In genomic region chr5:120605241-120605661, GRCm38 (mm10) we compare ENCODE assay signal across 8 mouse cellular contexts. TPM values are rescaled to one million over a fixed set of nuclear protein-coding genes. Genes with fewer than 3 reads are reported as not detected.
DNase-seq lines count a peak whose midpoint lies in the region; ATAC-seq and TF ChIP-seq lines count a peak whose summit lies in the region.

No protein-coding gene starts in this region.

- DNase-seq in lung, embryonic 14.5 days = no peak
- DNase-seq in lung, adult 18-20 months = no peak
- DNase-seq in hindbrain, postnatal 0 days (ENCODE audit: low spot score) = no peak
- no peak for DNase-seq in B cell, adult 2 months
- DNase-seq in layer of hippocampus, adult 9-10 months (ENCODE audit: low spot score) = no peak
- no peak for DNase-seq in lung, postnatal 36 days

- H3K9me3 ChIP-seq in lung, embryonic 14.5 days (ENCODE audit: low read depth, low read length) = no peaks in the 10 kb centered on the region
- H3K9me3 ChIP-seq in hindbrain, postnatal 0 days (ENCODE audit: low read length) = no peaks in the 10 kb centered on the region
- H3K9me3 ChIP-seq in neural tube, embryonic 14.5 days (ENCODE audit: control insufficient read depth, low read length) = no peaks in the 10 kb centered on the region

- H3K27me3 ChIP-seq in lung, embryonic 14.5 days (ENCODE audit: insufficient read depth, low read length) = no peaks in the 10 kb centered on the region
- H3K27me3 ChIP-seq in hindbrain, postnatal 0 days (ENCODE audit: insufficient read depth, low read length) = no peaks in the 10 kb centered on the region
- no peaks in the 10 kb centered on the region for H3K27me3 ChIP-seq in neural tube, embryonic 14.5 days (ENCODE audit: control insufficient read depth, insufficient read depth, low read length)

- H3K9ac ChIP-seq in lung, embryonic 14.5 days = peak overlapping the region; percentile 41
- H3K9ac ChIP-seq in hindbrain, postnatal 0 days (replicated peaks; ENCODE audit: low read length) = peak overlapping the region; percentile 49
- peak overlapping the region; percentile 39; the same call in 1 of the 2 replicates for H3K9ac ChIP-seq in neural tube, embryonic 14.5 days (replicated peaks; ENCODE audit: low read depth, low read length)

- H3K4me1 ChIP-seq in lung, embryonic 14.5 days (ENCODE audit: insufficient read depth) = no peaks in the 10 kb centered on the region
- H3K4me1 ChIP-seq in cortical plate, adult 2 months (ENCODE audit: control insufficient read depth, insufficient read depth, low read length) = no peaks in the 10 kb centered on the region
- peaks cover 8% of the 10 kb centered on the region; the same call in 1 of the 2 replicates for H3K4me1 ChIP-seq in hindbrain, postnatal 0 days (ENCODE audit: insufficient read depth, low read length)
- peaks cover 7% of the 10 kb centered on the region; the same call in 1 of the 2 replicates for H3K4me1 ChIP-seq in neural tube, embryonic 14.5 days (ENCODE audit: control insufficient read depth, insufficient read depth, low read length)

- peak overlapping the region; percentile 28 for H3K4me3 ChIP-seq in lung, embryonic 14.5 days (ENCODE audit: low read depth, low read length)
- H3K4me3 ChIP-seq in cortical plate, adult 2 months (ENCODE audit: insufficient read depth, low read length) = peak overlapping the region; percentile 34
- peak overlapping the region; percentile 35 for H3K4me3 ChIP-seq in hindbrain, postnatal 0 days (ENCODE audit: low read length)
- H3K4me3 ChIP-seq in neural tube, embryonic 14.5 days (ENCODE audit: low read depth, low read length) = peak overlapping the region; percentile 26

- peak; percentile 39; the same call in 1 of the 2 replicates for ATAC-seq in lung, embryonic 14.5 days (ENCODE audit: insufficient read depth)
- peak; percentile 65 for ATAC-seq in hindbrain, postnatal 0 days
- peak; percentile 44 for ATAC-seq in neural tube, embryonic 14.5 days (ENCODE audit: low read depth)

- TF ChIP-seq POLR2A in cortical plate, adult 2 months (IDR thresholded peaks at IDR 0.05; ENCODE audit: extremely low read depth, insufficient read depth, low read length) = no peak

- TF ChIP-seq CTCF in lung, embryonic 14.5 days (IDR thresholded peaks at IDR 0.05; ENCODE audit: low read depth) = no peak
- no peak for TF ChIP-seq CTCF in cortical plate, adult 2 months (IDR thresholded peaks at IDR 0.05; ENCODE audit: extremely low read depth, insufficient read depth, low read length)
- no peak for TF ChIP-seq CTCF in hindbrain, postnatal 0 days (IDR thresholded peaks at IDR 0.05; ENCODE audit: low read depth)

- WGBS in lung, embryonic 14.5 days = 3% methylated on average over 10 of the region's 10 CpGs
- WGBS in hindbrain, postnatal 0 days = under 1% methylated on average over 10 of the region's 10 CpGs
- WGBS in neural tube, embryonic 14.5 days = 4% methylated on average over 10 of the region's 10 CpGs

- H3K4me2 ChIP-seq in lung, embryonic 14.5 days = peak overlapping the region; percentile 68
- peak overlapping the region; percentile 63 for H3K4me2 ChIP-seq in hindbrain, postnatal 0 days (ENCODE audit: low read depth, low read length)
- H3K4me2 ChIP-seq in neural tube, embryonic 14.5 days (ENCODE audit: low read depth, low read length) = peak overlapping the region; percentile 58

- H3K27ac ChIP-seq in lung, embryonic 14.5 days (ENCODE audit: low read depth) = no peak overlapping the region
- no peak overlapping the region for H3K27ac ChIP-seq in cortical plate, adult 2 months (ENCODE audit: insufficient read depth, low read length)
- H3K27ac ChIP-seq in hindbrain, postnatal 0 days = peak overlapping the region; percentile 77
- peak overlapping the region; percentile 64 for H3K27ac ChIP-seq in neural tube, embryonic 14.5 days (ENCODE audit: low read depth, low read length)

- H3K36me3 ChIP-seq in lung, embryonic 14.5 days (ENCODE audit: insufficient read depth) = no peaks in the 10 kb centered on the region
- no peaks in the 10 kb centered on the region; the same call in 1 of the 2 replicates for H3K36me3 ChIP-seq in hindbrain, postnatal 0 days (ENCODE audit: insufficient read depth, low read length)
- H3K36me3 ChIP-seq in neural tube, embryonic 14.5 days (ENCODE audit: control insufficient read depth, insufficient read depth, low read length) = no peaks in the 10 kb centered on the region

RNA-seq across cellular contexts. Expression of gene Rita1, which starts 7.1 kb away (rescaled TPM):
- polyA plus RNA-seq in lung, embryonic 14.5 days (2014; fragmentation: Nextera tagmentation; extraction: Ambion mirVana) = 7.2 and 9.5 TPM in 2 replicates
- polyA plus RNA-seq in cortical plate, adult 2 months (2012; rRNA removed) = 39.6 and 40.8 TPM in 2 replicates
- 38.0 and 38.6 TPM in 2 replicates for total RNA-seq in hindbrain, postnatal 0 days (2014; rRNA removed)
- polyA plus RNA-seq in hindbrain, postnatal 0 days (2015; fragmentation: Nextera tagmentation; extraction: Ambion mirVana) = 30.1 and 30.4 TPM in 2 replicates
- 21.6 and 26.5 TPM in 2 replicates for polyA plus RNA-seq in neural tube, embryonic 14.5 days (2014; fragmentation: Nextera tagmentation; extraction: Ambion mirVana)

RNA-seq across cellular contexts. Expression of gene Ddx54, which starts 7.3 kb away (rescaled TPM):
- polyA plus RNA-seq in lung, embryonic 14.5 days (2014; fragmentation: Nextera tagmentation; extraction: Ambion mirVana) = 31.5 and 37.2 TPM in 2 replicates
- 30.3 and 31.0 TPM in 2 replicates for polyA plus RNA-seq in cortical plate, adult 2 months (2012; rRNA removed)
- total RNA-seq in hindbrain, postnatal 0 days (2014; rRNA removed) = 37.3 and 40.1 TPM in 2 replicates
- 30.8 and 31.9 TPM in 2 replicates for polyA plus RNA-seq in hindbrain, postnatal 0 days (2015; fragmentation: Nextera tagmentation; extraction: Ambion mirVana)
- 23.2 and 27.7 TPM in 2 replicates for polyA plus RNA-seq in neural tube, embryonic 14.5 days (2014; fragmentation: Nextera tagmentation; extraction: Ambion mirVana)

RNA-seq across cellular contexts. Expression of gene Iqcd, which starts 16.4 kb away (rescaled TPM):
- polyA plus RNA-seq in lung, embryonic 14.5 days (2014; fragmentation: Nextera tagmentation; extraction: Ambion mirVana) = 0.35 and 0.37 TPM in 2 replicates
- polyA plus RNA-seq in cortical plate, adult 2 months (2012; rRNA removed) = 1.5 and 2.5 TPM in 2 replicates
- total RNA-seq in hindbrain, postnatal 0 days (2014; rRNA removed) = 0.63 and 1.9 TPM in 2 replicates
- 1.8 and 2.0 TPM in 2 replicates for polyA plus RNA-seq in hindbrain, postnatal 0 days (2015; fragmentation: Nextera tagmentation; extraction: Ambion mirVana)
- 0.62 and 1.3 TPM in 2 replicates for polyA plus RNA-seq in neural tube, embryonic 14.5 days (2014; fragmentation: Nextera tagmentation; extraction: Ambion mirVana)

RNA-seq across cellular contexts. Expression of gene Tpcn1, which starts 16.8 kb away (rescaled TPM):
- 16.5 and 17.0 TPM in 2 replicates for polyA plus RNA-seq in lung, embryonic 14.5 days (2014; fragmentation: Nextera tagmentation; extraction: Ambion mirVana)
- 37.9 and 40.0 TPM in 2 replicates for polyA plus RNA-seq in cortical plate, adult 2 months (2012; rRNA removed)
- 24.5 and 30.7 TPM in 2 replicates for total RNA-seq in hindbrain, postnatal 0 days (2014; rRNA removed)
- 15.4 and 16.1 TPM in 2 replicates for polyA plus RNA-seq in hindbrain, postnatal 0 days (2015; fragmentation: Nextera tagmentation; extraction: Ambion mirVana)
- polyA plus RNA-seq in neural tube, embryonic 14.5 days (2014; fragmentation: Nextera tagmentation; extraction: Ambion mirVana) = 14.8 and 18.5 TPM in 2 replicates

RNA-seq across cellular contexts. Expression of gene Cfap73, which starts 28.8 kb away (rescaled TPM):
- polyA plus RNA-seq in lung, embryonic 14.5 days (2014; fragmentation: Nextera tagmentation; extraction: Ambion mirVana) = not detected in 2 replicates
- 0.10 and 0.19 TPM in 2 replicates for polyA plus RNA-seq in cortical plate, adult 2 months (2012; rRNA removed)
- 0.21 and 0.79 TPM in 2 replicates for total RNA-seq in hindbrain, postnatal 0 days (2014; rRNA removed)
- 0.26 and 0.86 TPM in 2 replicates for polyA plus RNA-seq in hindbrain, postnatal 0 days (2015; fragmentation: Nextera tagmentation; extraction: Ambion mirVana)
- 0.46 TPM in 1 of 2 replicates, not detected in the other for polyA plus RNA-seq in neural tube, embryonic 14.5 days (2014; fragmentation: Nextera tagmentation; extraction: Ambion mirVana)

Comparison
In these comparisons a context has a peak if more than half of its experiments do, and no peak if none do; other contexts are left out.
1. H3K27ac ChIP-seq: peak in hindbrain, postnatal 0 days (single experiment) and neural tube, embryonic 14.5 days (single experiment); none in lung, embryonic 14.5 days (single experiment) and cortical plate, adult 2 months (single experiment).
2. Peak in every context shown above with its lines, with median percentiles within 50 percentile points of each other: ATAC-seq, H3K4me2 ChIP-seq, H3K4me3 ChIP-seq and H3K9ac ChIP-seq.